Mouse (Mus musculus) kidney, postnatal 0 days (tissue): ENCODE data around the gene C530008M17Rik. TPM values are rescaled to one million over a fixed set of nuclear protein-coding genes. Genes with fewer than 3 reads are reported as not detected.

ENCODE experiments used
- ATAC-seq: fragments of 200-750 bp; cut with Nextera tagmentation; replicated peaks from 2 replicates; pipeline ENCODE4 v1.8.0; 2017; ENCODE audit warnings: low read depth, moderate number of reproducible peaks, moderate TSS enrichment, moderate library complexity; ENCODE audit not compliant: low FRiP score
- DNase-seq: peaks from one replicate; pipeline ENCODE4 v3.0.0-alpha.2; 2016; ENCODE audit warnings: low spot score
- H3K27ac ChIP-seq: fragments of 300-500 bp; sonication (generic); 2 replicates; pipeline ENCODE4 v1.5.1; 2014; ENCODE audit warnings: mild to moderate bottlenecking
- H3K27me3 ChIP-seq: fragments of 300-500 bp; sonication (generic); 2 replicates; pipeline ENCODE4 v1.6.1; 2014; ENCODE audit warnings: low read length, mixed read lengths; ENCODE audit not compliant: insufficient read depth
- H3K36me3 ChIP-seq: fragments of 300-500 bp; sonication (generic); 2 replicates; pipeline ENCODE4 v1.6.1; 2014; ENCODE audit warnings: low read length, mixed read lengths; ENCODE audit not compliant: insufficient read depth
- H3K4me1 ChIP-seq: fragments of 300-500 bp; sonication (generic); replicated peaks from 2 replicates; pipeline ENCODE4 v1.6.1; 2014; ENCODE audit warnings: antibody characterized with exemption, low read length, mixed read lengths; ENCODE audit not compliant: insufficient read depth
- H3K4me2 ChIP-seq: fragments of 300-500 bp; sonication (generic); 2 replicates; pipeline ENCODE4 v1.6.1; 2014; ENCODE audit warnings: mild to moderate bottlenecking, low read length, moderate library complexity, mixed read lengths
- H3K4me3 ChIP-seq: fragments of 300-500 bp; sonication (generic); replicated peaks from 2 replicates; pipeline ENCODE4 v1.5.1; 2014; ENCODE audit warnings: low read depth, low read length
- H3K9ac ChIP-seq: fragments of 300-500 bp; sonication (generic); 2 replicates; pipeline ENCODE4 v1.6.1; 2014; ENCODE audit warnings: low read depth, low read length
- H3K9me3 ChIP-seq: fragments of 300-500 bp; sonication (generic); replicated peaks from 2 replicates; pipeline ENCODE4 v1.6.1; 2016; ENCODE audit warnings: low read length, inconsistent platforms, mixed read lengths
- CTCF ChIP-seq: IDR thresholded peaks from 2 replicates; pipeline ENCODE4 v1.5.1; 2016; ENCODE audit warnings: antibody characterized with exemption, low read depth, mild to moderate bottlenecking, moderate library complexity
- WGBS: fragments of 180-500 bp; shearing (Covaris S2); extraction: QIAGEN DNeasy Blood & Tissue Kit; methylation state at CpG from one replicate; pipeline ENCODE4 v1.1.7; 2014; 5-methylcytosine and 5-hydroxymethylcytosine counted together
- polyA plus RNA-seq: library from polyadenylated mRNA; unstranded; fragments of >200 nt; fragmentation: Nextera tagmentation; extraction: Ambion mirVana; gene quantifications from 2 replicates; pipeline ENCODE4 v1.2.1, GENCODE M21; 2015

The C530008M17Rik gene
- polyA plus RNA-seq, 1 experiment from 2014 or later: 6.8 TPM

DNA sequence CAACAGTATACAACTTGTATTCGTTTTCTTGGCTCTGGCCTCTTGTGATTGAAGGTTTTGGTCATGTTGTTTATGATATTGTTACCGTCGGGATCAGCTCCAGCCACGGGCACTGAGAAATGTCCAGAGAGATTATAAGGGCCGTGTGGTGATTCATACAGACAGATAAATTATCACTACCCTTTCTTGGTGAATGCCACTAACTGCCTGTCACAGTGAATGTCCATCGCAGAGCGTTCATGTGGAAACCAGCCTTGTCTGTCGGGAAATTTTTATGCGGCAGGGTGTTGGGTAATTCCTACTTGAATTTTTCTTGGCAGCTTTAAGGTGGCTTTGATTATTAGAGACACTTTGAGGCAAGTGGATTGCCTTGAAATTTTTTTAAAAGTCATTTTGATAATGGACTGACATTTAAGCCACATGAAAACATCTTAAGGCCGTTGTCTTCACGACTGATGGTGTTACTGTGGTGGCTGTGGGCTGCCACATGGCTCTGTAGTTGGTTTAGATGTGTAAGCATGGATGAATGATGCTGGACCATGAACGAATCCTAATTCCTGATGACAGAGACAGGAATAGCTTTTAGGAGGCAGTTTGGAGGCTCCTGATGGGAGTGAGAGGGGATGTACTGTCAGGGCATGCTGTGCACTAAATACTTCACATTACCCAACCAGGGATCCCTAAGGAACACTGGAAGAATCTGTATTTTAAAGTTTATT lies 35.6 kb downstream of the C530008M17Rik start:
- Histone ChIP-seq H3K9ac (no peak overlapping the region), H3K4me2 (no peak overlapping the region), H3K9me3 (no peaks in the 10 kb centered on the region), H3K27ac (no peak overlapping the region), H3K27me3 (no peaks in the 10 kb centered on the region), H3K4me3 (no peak overlapping the region), H3K4me1 (no peaks in the 10 kb centered on the region), H3K36me3 (no peaks in the 10 kb centered on the region)
- TF ChIP-seq CTCF: no peak
- no peak for ATAC-seq
- 76% methylated on average over 12 of the region's 12 CpGs for whole genome bisulfite sequencing
- no peak for DNase-seq

DNA sequence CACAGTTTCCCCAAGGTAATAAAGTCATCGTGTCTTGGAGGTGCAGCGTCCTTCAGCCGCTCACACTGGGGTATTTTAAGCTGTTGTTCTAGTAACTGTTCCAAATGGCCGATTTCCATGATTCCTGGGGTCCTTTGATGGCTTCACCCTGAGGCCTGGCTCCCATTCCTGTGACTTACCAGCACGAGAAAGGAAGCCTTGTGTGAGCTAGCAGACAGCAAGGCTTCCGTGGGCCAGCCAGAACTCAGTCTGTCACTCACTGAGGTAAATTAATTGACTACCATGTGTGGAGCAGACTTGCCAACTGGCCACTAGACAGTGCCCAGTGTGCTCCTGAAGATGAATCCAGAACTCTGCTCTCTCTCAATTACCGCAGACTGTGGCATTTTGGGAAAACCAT lies 41.2 kb downstream of the C530008M17Rik start:
- H3K27me3 ChIP-seq: no peaks in the 10 kb centered on the region
- TF ChIP-seq CTCF: no peak
- H3K9ac ChIP-seq: no peak overlapping the region
- H3K36me3 ChIP-seq: no peaks in the 10 kb centered on the region
- no peak overlapping the region for H3K4me2 ChIP-seq
- H3K9me3 ChIP-seq: no peaks in the 10 kb centered on the region
- no peak overlapping the region for H3K27ac ChIP-seq
- DNase-seq (no peak), ATAC-seq (no peak)
- 61% methylated on average over 7 of the region's 7 CpGs for WGBS
- H3K4me1 ChIP-seq: no peaks in the 10 kb centered on the region
- no peak overlapping the region for H3K4me3 ChIP-seq

DNA sequence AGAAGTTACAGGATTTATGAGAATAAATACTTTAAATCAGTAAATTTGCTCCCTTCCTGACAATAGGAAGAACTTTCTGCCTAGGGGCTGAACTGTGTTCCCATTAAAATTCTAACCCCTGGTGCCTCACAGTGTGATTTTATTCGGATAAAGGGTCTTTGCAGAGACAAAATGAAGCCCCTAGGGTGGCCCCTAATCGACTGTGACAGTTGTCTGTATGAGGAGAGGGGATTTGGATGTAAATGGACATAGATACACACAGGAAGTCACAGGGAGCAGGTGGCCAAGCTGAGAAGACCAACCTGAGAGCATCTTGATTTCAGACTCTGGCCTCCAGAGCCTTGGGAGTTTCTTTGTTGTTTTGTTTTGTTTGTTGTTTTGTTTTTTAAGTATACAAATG lies 41.9 kb downstream of the C530008M17Rik start:
- Histone ChIP-seq H3K36me3 (no peaks in the 10 kb centered on the region), H3K27ac (no peak overlapping the region), H3K4me3 (no peak overlapping the region), H3K4me2 (no peak overlapping the region), H3K27me3 (no peaks in the 10 kb centered on the region), H3K9me3 (no peaks in the 10 kb centered on the region), H3K9ac (no peak overlapping the region), H3K4me1 (no peaks in the 10 kb centered on the region)
- ATAC-seq: no peak
- no peak for DNase-seq
- TF ChIP-seq CTCF: no peak
- WGBS: 44% methylated on average over 2 of the region's 2 CpGs

DNA sequence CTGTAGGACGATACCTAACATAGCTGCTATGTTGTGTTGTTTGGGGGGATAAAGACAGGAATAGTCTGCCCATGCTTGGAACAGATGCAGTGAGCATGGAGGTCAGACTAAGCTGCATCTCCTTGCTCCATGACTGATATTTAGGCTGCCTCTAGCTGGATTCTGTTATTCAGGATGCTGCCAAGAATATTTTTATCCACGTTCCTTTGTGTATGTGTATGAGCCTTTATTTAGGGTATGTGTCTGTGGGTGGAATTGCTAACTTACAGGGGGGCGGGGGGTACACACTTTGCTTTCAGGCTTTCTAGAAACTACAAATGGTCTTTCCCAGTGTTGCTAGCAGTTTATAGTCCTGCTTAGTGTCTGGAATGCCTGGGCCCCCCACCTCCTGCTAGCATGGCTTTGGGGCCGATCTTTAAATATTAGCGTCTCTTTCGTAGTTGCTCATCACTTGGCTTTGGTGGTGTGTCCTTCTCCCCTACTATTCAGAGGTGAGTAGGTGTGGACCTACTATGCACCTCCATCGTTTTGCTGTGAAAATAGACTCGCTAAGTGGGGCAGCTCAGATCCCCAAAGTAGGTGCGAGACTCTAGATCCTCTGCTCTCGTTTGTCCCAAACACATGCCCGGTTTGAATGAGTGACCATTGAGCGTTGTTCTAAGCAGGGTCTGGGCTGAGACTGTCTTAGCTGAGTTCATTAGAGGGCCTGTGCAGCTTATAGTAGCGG lies 45.0 kb downstream of the C530008M17Rik start:
- Histone ChIP-seq H3K27me3 (no peaks in the 10 kb centered on the region), H3K4me2 (no peak overlapping the region), H3K4me1 (no peaks in the 10 kb centered on the region), H3K9ac (no peak overlapping the region), H3K4me3 (no peak overlapping the region), H3K27ac (no peak overlapping the region), H3K9me3 (no peaks in the 10 kb centered on the region), H3K36me3 (no peaks in the 10 kb centered on the region)
- DNase-seq: no peak
- ATAC-seq: no peak
- no peak for TF ChIP-seq CTCF
- WGBS: 86% methylated on average over 13 of the region's 13 CpGs

DNA sequence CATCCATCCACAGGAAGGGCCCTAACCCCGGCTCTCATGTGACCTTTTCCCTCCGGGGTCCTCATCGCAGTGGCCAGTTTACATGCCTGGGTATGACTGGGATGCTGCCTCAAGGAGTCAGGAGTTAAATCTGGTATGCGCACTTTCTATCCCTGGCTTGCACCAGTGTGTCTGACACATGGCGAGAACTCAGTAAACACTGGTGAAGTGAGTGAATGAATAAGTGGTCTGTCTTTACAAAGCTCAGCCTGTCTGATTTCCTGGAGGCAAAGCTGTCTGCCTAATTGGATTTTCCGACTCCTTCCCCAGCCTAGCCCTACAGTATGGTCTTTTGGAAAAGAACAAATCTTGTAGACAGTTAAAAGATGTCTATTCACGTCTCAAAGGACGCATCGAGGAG lies 45.8 kb downstream of the C530008M17Rik start:
- DNase-seq (no peak), ATAC-seq (no peak)
- no peak overlapping the region for H3K4me3 ChIP-seq
- H3K4me1 ChIP-seq: no peaks in the 10 kb centered on the region
- no peaks in the 10 kb centered on the region for H3K27me3 ChIP-seq
- 72% methylated on average over 9 of the region's 9 CpGs for WGBS
- H3K4me2 ChIP-seq: no peak overlapping the region
- no peaks in the 10 kb centered on the region for H3K36me3 ChIP-seq
- no peak overlapping the region for H3K27ac ChIP-seq
- H3K9me3 ChIP-seq: no peaks in the 10 kb centered on the region
- no peak overlapping the region for H3K9ac ChIP-seq
- no peak for TF ChIP-seq CTCF

DNA sequence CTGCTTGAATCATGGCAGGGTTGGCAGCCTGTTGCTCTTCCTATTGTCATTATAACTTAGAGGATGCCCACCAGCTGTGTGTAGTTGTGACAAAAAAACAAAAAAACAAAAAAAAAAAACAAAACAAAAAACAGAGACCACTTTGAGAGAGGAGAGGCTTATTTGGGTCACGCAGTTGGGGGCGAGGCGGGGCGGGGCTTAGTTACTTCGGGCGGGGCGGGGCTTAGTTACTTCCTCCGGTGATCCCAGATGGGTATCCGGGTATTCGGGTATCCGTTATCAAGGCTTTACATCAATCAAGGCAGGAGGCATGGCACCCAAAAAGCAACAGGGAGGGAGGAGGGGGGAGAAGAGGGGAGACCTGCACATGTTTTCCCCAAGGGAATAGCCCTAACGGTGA lies 46.3 kb downstream of the C530008M17Rik start:
- Histone ChIP-seq H3K27me3 (no peaks in the 10 kb centered on the region), H3K4me2 (no peak overlapping the region), H3K9me3 (no peaks in the 10 kb centered on the region), H3K27ac (no peak overlapping the region), H3K36me3 (no peaks in the 10 kb centered on the region), H3K4me1 (no peaks in the 10 kb centered on the region), H3K4me3 (no peak overlapping the region), H3K9ac (no peak overlapping the region)
- 40% methylated on average over 12 of the region's 12 CpGs for WGBS
- TF ChIP-seq CTCF: no peak
- ATAC-seq (no peak), DNase-seq (no peak)
